Mouse (Mus musculus) liver (tissue): ENCODE measurements around the gene Pik3r3.
"Not testable (repeated sequence)": the region's sequence is repeated elsewhere in the genome, so short reads cannot be mapped to it uniquely, and the experiment has no call there.

Source experiments
- DNase-seq: peaks from one replicate; pipeline ENCODE4 v3.0.0-alpha.2; 2020; ENCODE audit warnings: mixed read lengths

Gene Pik3r3

DNA sequence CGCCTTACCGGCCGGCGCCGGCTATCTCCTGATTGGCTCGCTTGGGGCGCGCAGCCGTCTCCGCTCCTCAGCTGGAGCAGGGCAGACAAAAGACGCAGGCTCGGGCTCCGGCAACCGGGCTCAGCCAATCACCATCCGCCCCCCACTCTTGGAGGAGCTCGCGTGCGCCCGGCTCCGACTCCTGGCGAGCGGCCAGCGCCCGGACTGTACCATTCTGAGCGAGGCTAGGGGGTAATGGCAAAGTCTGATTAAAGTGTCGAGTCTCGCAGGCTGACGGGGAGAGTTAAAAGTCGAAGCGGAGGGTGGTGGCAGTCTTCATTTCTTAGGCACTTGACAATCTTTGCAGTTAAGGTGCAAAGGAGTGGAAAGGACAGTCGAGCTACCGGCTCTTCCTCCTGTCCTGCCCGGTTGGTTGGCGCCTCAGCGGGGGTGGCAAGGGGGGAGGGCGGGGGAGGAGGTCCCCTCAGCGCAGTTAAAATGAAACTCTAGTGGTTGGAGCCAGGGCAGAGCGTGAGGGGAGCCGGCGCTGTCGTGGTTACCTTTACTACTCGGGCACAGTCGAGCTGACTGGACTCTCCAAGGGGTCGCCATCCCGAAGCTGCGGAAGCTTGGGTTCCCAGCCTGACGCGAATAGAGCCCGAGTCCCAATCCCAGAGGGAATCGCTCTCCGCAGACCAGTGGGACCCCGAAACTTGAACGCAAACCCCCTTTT lies at the start of gene Pik3r3:
Pik3r3 (plus strand) TSS at position 479 of the 712 bp plus-strand sequence.
- DNase-seq, result peak; percentile 99

DNA sequence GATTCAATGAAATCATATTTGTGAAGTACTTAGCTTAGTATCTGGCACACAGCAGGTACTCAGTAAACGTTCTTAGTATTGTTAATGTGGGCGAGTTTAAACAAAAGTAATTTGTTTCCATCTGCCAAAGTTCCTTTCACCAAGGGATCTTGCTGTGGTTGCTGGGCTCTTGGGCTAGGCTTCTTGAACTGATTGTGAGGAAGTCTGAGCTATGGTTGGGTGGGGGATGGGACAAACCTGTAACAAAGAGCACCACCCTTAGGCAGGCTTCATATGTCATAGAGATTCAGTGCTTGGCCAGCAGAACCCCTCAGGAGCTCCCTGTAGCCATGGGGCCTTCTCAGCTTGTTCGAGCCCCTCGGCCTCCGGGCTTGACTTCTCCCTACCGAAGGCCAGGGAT lies 48.3 kb upstream of the Pik3r3 start, which contains the start of the genes 1700042G07Rik and Gm49337:
1700042G07Rik (plus strand) TSS at position 301 of the 400 bp plus-strand sequence.
Gm49337 (plus strand) TSS at position 313 of the 400 bp plus-strand sequence.
- no peak for DNase-seq

DNA sequence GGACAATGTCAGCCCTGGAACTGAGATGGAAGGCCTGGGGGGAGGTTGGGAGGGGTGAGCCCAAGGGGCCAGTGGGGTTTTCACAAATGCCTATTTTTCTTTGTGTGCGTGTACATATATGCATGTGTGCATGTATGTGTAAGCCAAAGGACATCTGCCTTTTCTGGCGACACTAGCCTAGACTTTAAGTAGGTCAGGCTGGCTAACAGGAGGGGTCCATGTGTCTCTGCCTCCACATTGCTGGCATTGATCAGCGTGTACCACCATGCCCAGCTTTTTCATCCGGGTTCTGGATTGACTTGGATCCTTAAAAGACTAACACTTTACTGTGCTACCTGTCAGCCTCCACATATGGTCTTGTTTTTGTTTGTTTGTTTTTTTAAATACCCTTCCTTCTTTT lies 47.7 kb upstream of the Pik3r3 start:
- no peak for DNase-seq

DNA sequence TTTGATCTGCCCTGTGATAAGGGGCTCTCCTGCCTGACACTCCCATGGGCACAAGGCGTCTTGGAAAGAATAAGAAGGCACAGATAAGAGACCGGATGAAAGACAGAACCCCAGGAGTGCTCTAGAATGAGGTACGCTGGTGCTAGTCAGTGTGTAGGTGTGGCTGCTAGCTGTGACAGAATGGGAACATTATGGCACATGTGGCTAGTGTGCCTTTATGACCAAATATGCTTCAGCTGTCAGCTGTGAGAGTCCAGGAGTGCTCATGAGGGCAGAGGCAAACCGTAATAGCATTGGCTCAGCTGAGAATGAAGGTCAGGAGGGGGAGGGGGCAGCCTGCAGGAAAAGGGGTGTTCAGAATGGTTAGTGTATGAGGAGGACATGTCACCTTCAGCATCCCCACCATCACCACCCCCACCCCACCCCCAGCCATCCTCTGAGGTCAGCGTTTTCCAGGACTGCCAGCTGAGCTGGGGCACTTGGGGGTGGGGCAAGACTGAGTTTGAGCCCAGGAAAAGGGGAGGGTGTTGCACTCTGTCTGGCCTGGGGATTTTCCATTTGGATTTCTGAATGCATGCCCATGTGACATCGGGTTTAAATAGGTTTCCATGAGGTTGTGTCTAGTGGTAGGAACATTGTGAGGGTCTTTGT lies 46.8 kb upstream of the Pik3r3 start:
- no peak for DNase-seq

DNA sequence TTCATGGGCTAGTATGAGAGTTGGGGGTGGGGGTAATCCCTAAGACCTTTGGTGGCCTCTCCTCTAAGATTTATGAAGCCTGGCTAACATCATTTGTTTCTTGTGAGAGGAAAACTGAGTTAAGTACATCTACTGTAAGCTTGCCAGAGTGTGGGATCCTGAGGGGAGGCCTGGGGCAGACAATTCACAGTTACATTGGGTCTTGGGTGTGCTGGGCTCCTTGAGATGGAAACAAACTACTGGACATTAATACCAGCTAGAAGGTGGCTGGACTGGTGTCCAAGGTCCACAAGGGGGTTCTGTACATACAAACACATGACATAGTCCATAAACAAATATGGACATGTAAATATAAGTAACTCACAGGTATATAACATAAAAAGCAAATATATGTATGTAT lies 46.3 kb upstream of the Pik3r3 start:
- no peak for DNase-seq

DNA sequence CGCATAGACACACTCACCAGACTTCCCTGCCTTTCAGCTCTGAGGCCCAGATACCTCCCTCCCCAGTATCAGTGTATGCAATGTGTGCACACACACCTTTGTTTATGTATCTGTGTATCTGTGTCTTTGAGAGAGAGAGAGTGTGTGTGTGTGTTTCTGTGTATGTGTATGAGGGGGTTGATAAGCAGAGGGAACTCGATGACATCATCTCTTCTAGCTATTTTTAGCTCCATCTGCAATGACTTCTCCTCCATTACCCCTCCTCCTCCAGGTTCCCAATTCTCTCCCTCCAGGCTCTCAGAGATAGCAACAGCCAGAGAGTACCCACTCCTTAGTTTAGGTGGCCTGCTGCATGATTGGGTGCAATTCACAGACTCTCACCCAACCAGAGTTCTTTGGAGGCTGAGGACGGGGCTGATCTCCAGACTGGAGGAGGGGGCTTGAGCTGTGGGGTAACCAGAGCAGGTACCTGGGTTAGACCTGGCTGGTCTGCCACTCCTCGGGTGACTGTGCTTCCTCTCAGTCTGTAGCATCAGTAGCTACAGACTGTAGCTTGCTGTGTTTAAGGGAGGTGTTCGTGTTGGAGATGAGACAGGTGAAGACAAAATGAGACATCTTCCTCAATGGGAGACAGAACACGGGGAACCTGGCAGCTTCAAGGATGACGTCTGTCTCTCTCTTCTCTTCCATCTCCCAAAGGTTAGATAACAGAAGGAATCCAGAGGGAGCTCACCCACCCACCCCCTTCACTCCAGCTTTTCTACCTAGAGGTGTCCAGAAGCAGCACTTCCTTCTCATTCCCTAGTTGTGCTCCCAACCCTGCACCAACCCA lies 45.5 kb upstream of the Pik3r3 start:
- no peak for DNase-seq

DNA sequence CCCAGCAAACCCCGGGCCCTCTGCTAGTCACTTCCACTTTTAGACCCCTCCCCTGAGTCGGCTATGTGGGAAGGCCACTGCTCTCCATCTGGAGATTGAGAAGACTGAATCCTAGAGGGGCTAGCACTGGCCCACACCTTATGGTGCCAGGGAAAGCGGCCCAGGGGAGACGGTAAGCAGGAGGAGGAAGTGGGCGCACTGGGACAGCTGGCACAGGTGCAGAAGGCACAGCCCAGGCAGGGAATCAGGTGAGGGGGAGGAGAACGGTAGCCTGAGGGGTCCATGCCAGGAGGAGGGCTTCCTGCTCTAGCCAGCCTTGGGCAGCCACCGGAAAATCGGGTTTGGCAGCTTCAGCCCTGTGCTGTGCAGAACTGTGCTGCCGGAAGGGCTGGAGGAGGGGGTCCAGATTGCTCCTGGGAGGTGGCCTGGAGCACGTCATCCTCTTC lies 44.9 kb upstream of the Pik3r3 start:
- peak; percentile 39 for DNase-seq

DNA sequence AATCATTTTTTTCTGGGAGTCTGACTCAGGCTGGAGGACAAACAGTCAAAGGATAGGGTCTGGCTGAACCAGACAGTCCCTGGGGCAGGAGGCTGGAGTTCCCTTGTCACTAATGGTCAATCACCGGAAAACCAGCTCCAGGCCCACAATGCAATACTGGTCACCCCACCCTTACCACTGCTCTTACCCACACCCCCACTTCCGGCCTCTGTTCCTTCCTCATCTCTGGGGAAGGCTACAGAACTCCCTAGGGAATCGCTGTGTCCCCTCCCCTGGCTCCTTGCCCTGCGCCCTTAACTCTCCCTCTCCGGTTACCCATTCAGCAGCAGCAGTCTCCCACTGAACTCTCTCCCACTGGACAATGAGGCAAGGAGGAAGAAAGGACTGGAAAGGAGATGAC lies 44.3 kb upstream of the Pik3r3 start:
- peak; percentile 30 for DNase-seq

DNA sequence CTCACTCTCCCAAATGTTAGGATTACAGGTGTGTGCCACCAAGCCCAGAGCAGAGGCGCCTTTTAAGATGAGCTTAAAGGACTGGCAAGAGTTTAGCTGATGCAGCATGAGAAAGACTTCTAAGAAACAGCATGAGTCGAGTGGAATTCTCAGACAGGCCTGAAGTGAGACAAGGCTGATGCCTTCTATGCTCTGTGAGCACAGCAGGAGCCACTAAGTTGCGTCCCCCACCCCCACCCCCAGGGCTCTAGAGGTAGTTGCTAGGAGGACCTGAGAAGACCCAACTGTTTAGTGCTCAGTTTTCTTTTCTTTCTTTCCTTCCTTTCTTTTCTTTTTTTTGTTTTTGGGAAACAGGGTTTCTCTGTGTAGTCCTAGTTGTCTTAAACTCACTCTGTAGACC lies 39.3 kb upstream of the Pik3r3 start:
- DNase-seq, result no peak

DNA sequence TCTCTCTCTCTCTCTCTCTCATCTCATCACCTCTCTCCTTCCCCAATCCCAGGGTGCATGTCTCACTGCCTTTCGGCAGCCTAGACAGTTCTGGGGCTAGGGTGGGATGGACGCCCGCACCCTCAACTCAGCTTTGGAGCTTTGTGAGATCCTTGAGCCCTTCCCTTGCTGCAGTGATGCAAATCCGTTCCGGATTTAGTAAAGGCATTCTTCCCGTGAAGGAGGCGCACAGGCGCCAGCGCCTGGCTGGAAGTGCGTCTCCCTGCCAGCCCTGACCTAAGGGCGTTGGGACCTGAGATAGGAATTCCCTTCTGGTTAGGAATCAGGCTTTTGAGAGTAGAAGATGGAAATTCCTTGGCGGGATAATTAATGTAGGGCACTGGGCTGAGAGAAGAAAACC lies 38.7 kb upstream of the Pik3r3 start:
- no peak for DNase-seq

DNA sequence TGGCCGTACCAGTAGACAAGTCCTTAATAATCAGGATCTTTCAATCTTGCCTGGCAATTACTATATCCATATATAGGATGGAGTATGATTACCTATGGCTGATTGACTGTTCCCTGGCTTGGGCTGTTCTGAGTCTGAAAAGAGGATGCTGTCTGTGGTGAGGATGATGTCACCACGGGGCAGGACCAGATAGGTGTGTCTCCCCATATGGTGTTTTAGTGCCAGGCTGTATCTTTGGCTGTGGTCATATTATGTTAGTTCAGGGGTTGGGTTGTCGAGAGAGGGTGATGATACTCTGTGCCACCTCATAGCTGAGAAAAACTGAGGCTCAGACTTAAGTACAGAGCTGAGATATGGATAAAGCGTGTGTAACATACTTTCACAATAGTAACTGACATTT lies 36.3 kb upstream of the Pik3r3 start:
- no peak for DNase-seq

DNA sequence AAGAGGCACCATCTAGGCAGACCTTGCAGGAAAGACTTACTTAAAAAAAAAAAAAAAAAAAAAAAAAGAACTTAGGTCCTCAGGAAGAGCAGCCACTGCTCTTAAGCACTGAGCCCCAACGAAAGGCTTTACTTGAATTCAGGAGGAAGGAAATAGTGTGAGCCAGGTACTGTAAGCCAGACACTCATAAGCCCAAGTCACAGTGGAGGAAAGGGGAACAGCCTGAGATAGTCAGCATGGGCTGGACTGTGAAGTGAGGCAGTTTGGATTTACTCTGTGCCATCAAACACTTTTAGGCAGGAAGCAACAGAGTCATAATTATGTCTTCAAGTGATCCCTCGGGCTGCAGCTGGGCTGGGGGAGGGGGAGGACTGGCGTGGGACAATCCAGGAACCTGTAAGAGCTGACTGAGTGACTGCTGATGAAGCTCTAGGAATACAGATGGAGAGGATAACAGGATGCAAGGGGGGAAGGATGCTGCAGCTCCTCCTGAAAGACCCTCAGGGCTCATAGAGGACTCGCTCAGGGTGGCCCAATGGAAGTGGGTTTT lies 29.1 kb upstream of the Pik3r3 start:
- DNase-seq, result no peak

DNA sequence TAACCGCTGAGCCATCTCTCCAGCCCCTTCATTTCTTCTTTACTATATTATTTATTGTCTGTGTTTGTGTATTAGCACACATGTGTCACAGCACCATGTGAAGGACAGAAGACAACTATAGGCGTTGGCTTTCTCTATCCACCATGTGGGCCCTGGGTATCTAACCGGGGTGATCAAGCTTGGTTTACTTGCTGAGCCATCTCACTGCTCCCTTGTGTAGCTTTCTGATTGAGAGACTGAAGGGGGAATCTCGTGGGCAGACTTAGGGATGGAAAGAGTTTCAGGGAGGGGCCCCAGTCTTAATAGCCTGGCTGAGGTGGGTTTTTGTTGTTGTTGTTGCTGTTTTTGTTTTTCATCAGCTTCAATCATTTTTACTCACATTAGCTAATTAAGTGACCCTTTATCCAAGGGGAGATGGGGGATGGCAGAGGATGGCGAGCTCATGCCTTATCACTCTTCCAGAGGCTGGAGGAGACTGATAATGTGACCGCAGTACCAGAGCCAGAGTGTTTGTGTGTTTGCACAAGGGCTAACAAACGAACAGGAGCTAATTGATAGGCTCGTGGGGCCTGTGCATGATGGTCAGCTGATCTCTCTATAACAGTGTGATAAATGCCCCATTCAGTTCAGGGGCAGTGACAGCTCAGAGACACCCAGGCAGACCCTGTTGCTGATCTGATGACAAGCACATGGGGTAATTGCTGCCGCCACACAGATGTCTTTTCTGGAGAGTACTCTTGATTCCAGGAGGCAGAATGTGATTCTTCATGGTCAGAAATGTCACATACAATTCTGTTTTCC lies 27.6 kb upstream of the Pik3r3 start:
- DNase-seq, result peak; percentile 77

DNA sequence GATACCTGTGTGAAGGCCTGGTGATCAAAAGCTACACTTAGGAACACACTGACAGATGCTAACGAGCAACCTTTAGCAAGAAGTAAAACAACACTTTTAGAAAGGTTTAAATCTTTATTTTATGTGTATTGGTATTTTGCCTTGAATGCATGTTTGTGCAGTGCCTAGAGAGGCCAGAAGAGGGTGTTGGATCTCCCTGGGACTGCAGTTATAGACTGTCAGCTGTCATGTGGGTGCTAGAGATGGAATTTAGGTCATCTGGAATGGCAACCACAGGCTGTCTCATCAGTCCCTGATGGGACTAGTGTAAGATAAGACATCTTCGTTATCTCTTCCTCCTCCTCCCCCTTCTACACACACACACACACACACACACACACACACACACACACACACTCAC lies 23.0 kb upstream of the Pik3r3 start:
- no peak for DNase-seq

DNA sequence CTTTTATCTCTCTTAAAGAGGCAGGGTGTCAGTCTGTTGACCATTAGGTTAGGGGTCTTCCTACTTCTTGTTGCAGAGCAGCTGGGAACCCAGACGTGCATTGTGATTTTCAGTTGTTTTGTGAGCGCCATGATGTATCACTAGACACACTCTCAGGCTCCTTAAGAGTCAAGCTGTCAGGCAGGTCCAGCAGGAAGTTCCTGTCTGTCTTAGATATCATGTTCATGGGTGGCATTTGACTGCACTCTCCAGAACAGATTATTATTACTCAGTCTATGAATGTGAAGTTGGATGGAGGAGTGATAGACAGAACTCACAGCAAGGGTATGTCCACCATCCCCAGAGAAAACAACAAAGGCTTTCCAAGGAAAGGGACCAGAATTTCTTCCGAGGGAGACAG lies 17.0 kb upstream of the Pik3r3 start:
- DNase-seq, result no peak

DNA sequence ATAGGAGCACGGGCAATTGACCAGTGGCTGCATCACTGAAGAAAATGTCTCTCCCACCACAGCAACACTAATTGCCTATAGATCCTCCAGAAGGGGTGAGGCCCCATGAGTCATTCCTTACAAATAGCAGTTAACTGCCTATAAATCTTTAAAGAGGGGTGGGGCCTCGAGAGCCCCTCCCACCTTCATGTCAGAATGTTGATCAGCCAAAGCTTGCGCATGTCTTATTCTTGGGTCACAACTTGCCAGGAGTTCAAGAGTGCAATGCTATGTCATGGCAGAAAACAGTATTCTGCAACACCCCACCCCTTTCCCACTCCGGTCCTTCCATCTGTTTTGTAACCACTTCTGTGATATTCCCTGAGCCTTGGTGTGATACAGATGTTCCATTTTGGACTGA lies 14.9 kb upstream of the Pik3r3 start:
- DNase-seq, result no peak

DNA sequence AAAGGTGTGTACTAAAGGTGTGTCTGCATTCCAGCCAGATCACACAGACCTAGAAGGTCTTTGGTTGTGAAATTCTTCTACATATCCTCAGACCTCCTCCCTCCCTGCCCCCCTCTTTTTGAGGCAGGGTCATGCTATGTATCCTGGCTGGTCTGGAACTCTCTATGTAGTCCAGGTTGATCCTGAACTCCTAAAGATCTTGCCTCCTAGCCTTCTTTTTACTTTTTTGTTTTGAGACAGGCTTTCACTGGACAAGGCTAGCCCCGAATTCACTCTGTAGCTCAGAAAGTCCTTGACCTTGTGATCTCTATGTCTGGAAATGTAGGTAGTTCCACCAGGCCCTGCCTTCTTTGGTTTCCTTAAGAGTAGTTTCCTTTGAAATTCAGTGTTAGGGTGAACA lies 12.5 kb upstream of the Pik3r3 start:
- DNase-seq, result no peak

DNA sequence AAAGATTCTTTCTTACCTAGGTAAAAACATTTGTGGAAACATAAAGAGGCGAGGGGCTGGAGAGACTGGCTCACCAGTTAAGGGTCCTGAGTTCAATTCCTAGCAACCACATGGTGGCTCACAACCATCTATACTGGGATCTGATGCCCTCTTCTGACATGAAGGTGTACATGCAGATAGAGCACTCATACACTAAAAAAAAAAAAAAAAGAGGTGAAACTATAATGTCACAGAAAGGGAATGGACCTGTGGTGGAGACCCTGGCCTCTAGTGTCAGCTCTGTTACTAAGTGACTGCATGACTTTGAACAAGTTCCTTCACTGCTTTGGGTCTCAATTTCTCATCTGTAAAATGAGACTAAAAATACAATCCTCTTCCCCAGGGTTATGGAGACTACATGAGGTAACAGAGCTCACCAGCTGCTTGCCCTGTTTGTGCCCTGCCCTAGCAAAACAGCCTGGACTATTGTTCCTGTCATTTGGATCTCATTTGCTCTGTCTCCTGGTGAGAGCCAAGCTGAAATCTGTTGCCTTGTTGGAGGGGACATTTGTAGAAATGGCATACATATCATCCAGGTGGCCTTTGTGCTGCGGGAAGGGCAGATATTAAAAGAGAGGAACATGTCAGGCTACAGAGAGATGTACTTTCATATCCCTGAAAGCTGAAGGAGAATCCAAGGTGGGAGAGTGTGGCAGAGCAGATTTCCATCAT lies 5.4 kb upstream of the Pik3r3 start:
- DNase-seq, result no peak

DNA sequence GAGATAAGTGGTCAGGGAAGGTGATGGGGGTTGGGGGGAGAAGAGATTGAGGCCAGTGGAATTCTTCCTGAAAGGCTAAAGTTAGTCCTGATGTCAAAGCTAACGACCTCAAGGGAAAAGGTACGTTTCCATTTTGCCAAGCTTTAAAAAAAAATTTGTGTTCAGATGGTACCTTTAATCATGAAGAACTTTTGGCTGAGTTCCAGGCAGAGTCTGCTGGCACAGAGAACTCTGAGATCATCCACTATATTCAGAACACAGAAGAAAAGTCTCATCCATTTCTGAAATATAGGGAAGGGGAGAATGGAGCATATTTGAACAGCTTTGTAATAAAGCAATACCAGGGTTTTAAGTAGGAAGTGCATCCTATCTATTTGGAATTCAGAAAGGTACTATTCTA lies 4.4 kb upstream of the Pik3r3 start:
- DNase-seq, result no peak

DNA sequence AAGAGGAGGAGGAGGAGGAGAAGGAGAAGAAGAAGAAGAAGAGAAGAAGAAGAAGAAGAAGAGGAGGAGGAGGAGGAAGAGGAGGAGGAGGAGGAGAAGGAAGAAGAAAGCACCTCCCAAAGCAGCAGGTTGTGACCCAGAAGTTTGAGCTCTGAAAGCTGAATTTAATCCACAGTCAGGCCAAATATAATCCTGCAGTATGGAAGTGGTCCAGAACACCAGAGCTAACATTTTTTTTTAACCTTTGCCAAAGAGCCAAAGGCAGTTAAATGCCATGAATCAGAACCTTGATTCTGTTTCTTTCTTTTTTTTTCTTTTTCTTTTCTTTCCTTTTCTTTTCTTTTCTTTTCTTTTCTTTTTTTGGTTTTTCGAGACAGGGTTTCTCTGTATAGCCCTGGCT lies 3.8 kb upstream of the Pik3r3 start:
- not testable (repeated sequence) for DNase-seq

DNA sequence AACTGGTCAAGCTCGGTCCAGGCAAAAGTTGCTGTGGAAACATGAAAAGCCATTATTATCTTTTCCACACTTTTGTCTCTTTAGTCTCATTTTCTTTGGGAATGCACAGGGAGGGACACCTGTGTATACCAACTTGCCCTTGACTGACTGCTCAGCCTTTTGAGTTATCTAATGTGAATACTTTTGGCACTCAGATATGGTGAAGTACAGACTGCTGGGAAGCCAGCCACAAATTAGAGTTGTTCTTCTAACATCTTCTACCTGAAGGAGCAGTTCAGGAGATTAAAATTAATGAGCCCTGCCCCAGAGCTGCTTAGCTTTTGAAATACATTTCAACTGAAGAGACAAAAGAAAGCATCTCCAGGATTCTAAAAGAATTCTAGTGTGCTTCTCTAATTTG lies 2.4 kb upstream of the Pik3r3 start:
- DNase-seq, result no peak
